Mouse (Mus musculus) ES-Bruce4 (cell line): ENCODE data around the gene Grid2. TPM values are rescaled to one million over a fixed set of nuclear protein-coding genes. Genes with fewer than 3 reads are reported as not detected.

Experiments
- H3K27ac ChIP-seq: 2 replicates; pipeline ENCODE4 v1.5.1; 2012; ENCODE audit warnings: low read length, inconsistent platforms; ENCODE audit not compliant: insufficient read depth
- H3K27me3 ChIP-seq: 2 replicates; pipeline ENCODE4 v1.6.1; 2012; ENCODE audit warnings: mild to moderate bottlenecking, low read length, inconsistent platforms; ENCODE audit not compliant: control insufficient read depth, poor library complexity, insufficient read depth, severe bottlenecking
- H3K36me3 ChIP-seq: 2 replicates; pipeline ENCODE4 v1.6.1; 2012; ENCODE audit warnings: inconsistent platforms, mild to moderate bottlenecking, low read length, moderate library complexity; ENCODE audit not compliant: control insufficient read depth, poor library complexity, insufficient read depth, severe bottlenecking
- H3K4me1 ChIP-seq: one replicate; pipeline ENCODE4 v1.8.1; 2011; ENCODE audit warnings: low read length; ENCODE audit not compliant: control insufficient read depth, insufficient read depth
- H3K4me3 ChIP-seq: 2 replicates; pipeline ENCODE4 v1.5.1; 2011; ENCODE audit warnings: low read depth, mild to moderate bottlenecking, low read length
- H3K9ac ChIP-seq: 2 replicates; pipeline ENCODE4 v1.6.1; 2012; ENCODE audit warnings: low read depth, mild to moderate bottlenecking, inconsistent platforms; ENCODE audit not compliant: poor library complexity, severe bottlenecking
- H3K9me3 ChIP-seq: replicated peaks from 2 replicates; pipeline ENCODE4 v1.6.1; 2012; ENCODE audit warnings: mild to moderate bottlenecking, low read length, inconsistent platforms; ENCODE audit not compliant: control insufficient read depth, poor library complexity, insufficient read depth, severe bottlenecking
- CTCF ChIP-seq: IDR thresholded peaks from one replicate; pipeline ENCODE4 v1.8.1; 2011; ENCODE audit warnings: low read depth, low read length
- EP300 ChIP-seq: IDR thresholded peaks from 2 replicates; pipeline ENCODE4 v1.6.1; 2011; ENCODE audit warnings: low read depth, low read length; ENCODE audit not compliant: insufficient read depth
- POLR2A ChIP-seq: IDR thresholded peaks from one replicate; pipeline ENCODE4 v1.8.1; 2011; ENCODE audit warnings: low read length; ENCODE audit not compliant: insufficient read depth
- polyA plus RNA-seq: library from polyadenylated mRNA; stranded (reverse); fragments of >200 nt; gene quantifications from 2 replicates; pipeline ENCODE4 v1.2.4, GENCODE M21; 2011; ENCODE audit warnings: low read depth; ENCODE audit not compliant: missing spikeins, insufficient read depth, insufficient read length

Grid2 gene
- polyA plus RNA-seq, 1 experiment, result 0.15 TPM

DNA sequence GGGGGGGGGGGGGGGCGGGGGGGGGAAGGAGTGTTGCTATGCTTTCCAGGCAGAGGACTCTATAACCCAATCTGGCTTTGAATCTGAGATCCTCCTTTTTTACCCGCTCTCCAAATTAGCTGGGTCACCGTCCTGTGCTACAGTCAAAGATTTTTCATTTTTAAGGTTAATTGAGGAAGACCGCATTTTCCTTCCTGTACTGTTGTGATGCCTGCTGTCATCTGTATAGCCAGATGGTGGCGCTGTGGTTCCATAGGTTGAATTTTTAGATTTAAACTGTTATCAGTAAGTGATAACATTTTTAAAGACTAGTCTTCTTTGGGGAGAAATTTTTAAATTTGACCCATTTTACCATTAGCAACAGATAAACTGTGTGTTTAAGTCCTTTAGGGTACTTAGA lies 1429.3 kb downstream of the Grid2 start:
- Histone ChIP-seq H3K4me3 (no peak overlapping the region), H3K27me3 (no peaks in the 10 kb centered on the region), H3K4me1 (no peaks in the 10 kb centered on the region), H3K9ac (no peak overlapping the region), H3K36me3 (no peaks in the 10 kb centered on the region), H3K9me3 (no peaks in the 10 kb centered on the region), H3K27ac (no peak overlapping the region)
- TF ChIP-seq POLR2A (no peak), CTCF (no peak), EP300 (no peak)

DNA sequence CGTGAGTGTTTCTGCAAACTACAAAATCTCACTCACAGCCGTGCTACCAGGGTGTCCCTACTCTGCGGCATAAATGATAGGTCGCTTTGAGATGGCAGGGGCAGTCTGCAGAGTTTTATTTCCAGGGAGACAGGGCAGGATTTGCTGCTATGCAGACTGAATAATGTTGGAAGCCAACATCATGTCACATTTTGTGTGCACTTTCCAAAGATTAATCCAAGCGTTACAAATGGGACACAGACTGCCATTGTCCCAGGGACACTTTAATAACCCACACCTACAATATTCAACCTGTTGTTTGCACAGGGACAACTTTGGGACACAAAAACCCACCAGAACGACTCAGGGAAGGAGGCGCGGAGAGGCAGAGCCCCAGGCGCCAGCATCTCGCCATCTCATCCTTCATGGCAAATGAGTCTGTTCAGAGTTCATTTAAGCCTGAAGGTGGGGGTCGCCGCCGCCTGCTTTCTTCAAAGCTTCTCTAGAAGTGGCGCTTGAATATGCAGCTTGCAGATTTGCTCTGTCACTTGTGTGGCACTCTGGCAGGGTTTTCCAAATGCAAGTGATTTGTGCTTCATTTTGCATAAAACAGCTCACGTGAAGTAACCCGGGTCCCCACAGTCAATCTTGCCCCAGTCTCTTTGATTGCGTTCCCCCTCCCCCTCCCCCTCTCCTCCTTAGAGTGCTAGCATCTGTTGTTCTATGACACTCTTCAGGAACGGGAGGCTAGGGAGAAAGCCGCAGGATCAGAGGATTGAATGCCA lies 1432.7 kb downstream of the Grid2 start:
- Histone ChIP-seq H3K27me3 (no peaks in the 10 kb centered on the region), H3K36me3 (no peaks in the 10 kb centered on the region), H3K4me3 (no peak overlapping the region), H3K9ac (no peak overlapping the region), H3K27ac (no peak overlapping the region), H3K4me1 (no peaks in the 10 kb centered on the region), H3K9me3 (no peaks in the 10 kb centered on the region)
- no peak for TF ChIP-seq POLR2A
- TF ChIP-seq EP300, result no peak
- no peak for TF ChIP-seq CTCF

DNA sequence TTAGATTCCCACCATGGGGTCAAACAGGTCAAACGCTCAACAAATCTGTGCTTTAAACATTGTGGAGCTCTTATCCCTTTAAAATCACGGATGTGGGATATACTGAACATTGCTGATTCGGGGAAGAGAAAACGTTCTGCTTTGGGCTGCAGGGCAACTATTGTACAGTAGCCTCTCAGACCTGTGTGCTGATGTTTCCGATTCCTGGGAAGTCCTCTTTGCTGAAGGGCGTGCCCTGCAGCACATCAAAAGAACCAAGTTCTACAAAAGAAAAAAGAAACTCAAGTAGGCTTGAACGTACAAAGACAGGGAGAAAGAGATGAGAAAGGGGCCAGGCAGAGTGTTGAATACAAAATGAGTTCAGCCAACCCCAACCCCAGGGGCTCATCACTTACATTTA lies 1439.0 kb downstream of the Grid2 start:
- H3K9ac ChIP-seq, result no peak overlapping the region
- no peaks in the 10 kb centered on the region for H3K36me3 ChIP-seq
- H3K27ac ChIP-seq, result no peak overlapping the region
- H3K4me3 ChIP-seq, result no peak overlapping the region
- no peaks in the 10 kb centered on the region for H3K4me1 ChIP-seq
- no peak for TF ChIP-seq EP300
- TF ChIP-seq CTCF, result no peak
- no peak for TF ChIP-seq POLR2A
- H3K27me3 ChIP-seq, result no peaks in the 10 kb centered on the region
- no peaks in the 10 kb centered on the region for H3K9me3 ChIP-seq

DNA sequence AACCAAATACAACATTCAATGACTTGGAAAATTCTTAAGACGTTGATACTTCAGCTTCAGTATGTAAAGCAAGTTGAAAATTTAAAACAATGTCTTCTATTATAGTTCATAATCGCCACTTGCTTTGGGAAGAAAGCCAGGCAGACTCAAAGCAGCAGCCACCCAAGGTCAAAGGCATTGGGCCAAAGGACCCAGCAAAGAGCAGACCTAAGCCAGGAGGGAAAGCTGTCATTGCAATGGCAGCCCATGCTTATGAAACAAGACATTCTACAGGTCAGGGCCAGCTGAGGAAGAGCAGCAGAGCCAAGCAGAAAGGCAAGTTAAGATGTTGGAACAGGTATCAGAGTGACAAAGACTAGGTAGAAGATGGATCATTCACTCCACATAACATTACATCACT lies 1448.0 kb downstream of the Grid2 start:
- H3K27me3 ChIP-seq, result no peaks in the 10 kb centered on the region
- no peak overlapping the region for H3K27ac ChIP-seq
- H3K36me3 ChIP-seq, result no peaks in the 10 kb centered on the region
- H3K4me1 ChIP-seq, result no peaks in the 10 kb centered on the region
- TF ChIP-seq POLR2A, result no peak
- TF ChIP-seq CTCF, result no peak
- no peak for TF ChIP-seq EP300
- no peak overlapping the region for H3K4me3 ChIP-seq
- no peaks in the 10 kb centered on the region for H3K9me3 ChIP-seq
- H3K9ac ChIP-seq, result no peak overlapping the region

DNA sequence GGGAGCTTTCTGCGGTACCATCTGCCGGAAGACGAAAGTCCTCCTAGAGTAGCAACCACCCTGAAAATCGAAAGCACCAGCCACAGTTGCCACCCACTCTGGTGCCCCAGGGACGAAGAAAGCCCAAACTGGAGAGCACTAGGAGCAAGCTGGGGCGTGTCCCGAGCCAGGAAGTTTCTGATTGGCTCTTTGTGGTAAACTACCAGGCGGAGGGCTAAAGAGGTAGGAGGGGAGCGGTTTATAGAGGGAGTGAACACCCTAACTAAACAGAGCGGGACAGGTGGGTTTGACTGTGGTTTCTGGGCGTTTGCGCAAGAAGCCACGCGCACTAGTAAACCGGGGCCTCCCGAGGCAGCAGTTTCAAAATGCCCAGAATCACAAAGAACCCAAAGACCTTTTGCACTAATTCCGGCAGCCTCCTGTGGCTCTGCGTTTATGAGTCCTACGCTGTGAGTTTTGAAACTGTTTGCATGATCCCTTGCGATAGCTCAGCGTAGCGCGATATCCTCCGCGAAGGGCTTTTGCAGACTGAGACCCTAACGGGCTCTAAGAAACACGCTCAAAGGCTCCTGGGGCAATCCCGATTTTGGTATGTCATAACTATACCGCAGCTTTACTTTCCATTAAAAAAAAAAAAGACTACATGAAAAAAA lies 1472.2 kb downstream of the Grid2 start:
- no peaks in the 10 kb centered on the region for H3K36me3 ChIP-seq
- no peak for TF ChIP-seq EP300
- no peak for TF ChIP-seq POLR2A
- TF ChIP-seq CTCF, result no peak
- no peaks in the 10 kb centered on the region for H3K9me3 ChIP-seq
- no peaks in the 10 kb centered on the region for H3K4me1 ChIP-seq
- H3K9ac ChIP-seq, result no peak overlapping the region
- peak overlapping the region; percentile 72 for H3K4me3 ChIP-seq
- no peak overlapping the region for H3K27ac ChIP-seq
- H3K27me3 ChIP-seq, result peaks cover 11% of the 10 kb centered on the region; the same call in 1 of the 2 replicates

DNA sequence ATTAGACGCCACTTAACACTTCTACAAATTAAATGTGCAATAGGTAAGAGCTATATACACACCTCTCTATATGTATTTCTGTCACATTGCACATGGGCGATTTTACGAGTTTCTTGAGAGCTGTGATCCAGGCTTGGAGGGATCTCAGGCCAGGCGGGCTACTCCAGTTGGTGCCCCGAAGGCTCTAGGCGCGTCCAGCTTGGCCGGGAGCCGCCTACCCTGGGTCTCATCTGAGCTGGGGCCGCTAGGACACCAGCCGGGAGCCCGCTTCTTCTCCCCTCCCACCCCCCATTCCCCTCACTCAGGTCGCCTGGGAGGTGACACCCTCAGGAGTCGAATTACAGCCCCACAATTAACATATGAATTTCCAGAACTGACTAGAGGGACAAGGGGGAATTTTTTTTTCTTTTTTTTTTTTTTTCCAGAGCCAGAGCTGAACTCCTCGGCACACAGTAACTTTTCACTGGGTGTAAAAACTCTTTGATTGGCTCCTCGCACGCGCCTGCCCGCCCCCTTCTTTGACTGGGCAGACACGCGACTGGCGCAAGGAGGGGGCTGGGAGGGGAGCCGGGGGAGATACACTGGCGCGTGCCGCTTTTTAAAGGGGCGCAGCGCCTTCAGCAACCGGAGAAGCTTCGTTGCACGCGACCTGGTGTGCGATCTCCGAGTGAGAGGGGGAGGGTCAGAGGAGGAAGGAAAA lies 1473.0 kb downstream of the Grid2 start, which contains the start of gene Atoh1:
TSS of gene Atoh1 (plus strand) at position 627 of the 700 bp plus-strand sequence.
- H3K27ac ChIP-seq, result no peak within 1 kb of the TSS
- H3K9ac ChIP-seq, result no peak within 1 kb of the TSS
- TF ChIP-seq CTCF (no peak), EP300 (0 out of 2 replicates have a peak, but pooled peaks have one; percentile 5)
- no peaks in the 10 kb centered on the region for H3K36me3 ChIP-seq
- no peaks in the 10 kb centered on the region for H3K4me1 ChIP-seq
- peak within 1 kb of the TSS; percentile 72 for H3K4me3 ChIP-seq
- H3K27me3 ChIP-seq, result peaks cover 15% of the 10 kb centered on the region
- no peaks in the 10 kb centered on the region for H3K9me3 ChIP-seq
